Mouse (Mus musculus) heart, embryonic 11.5 days (tissue): ENCODE measurements around the gene Klf12. TPM values are rescaled to one million over a fixed set of nuclear protein-coding genes. Genes with fewer than 3 reads are reported as not detected.

Source experiments
- ATAC-seq: fragments of 200-750 bp; cut with Nextera tagmentation; replicated peaks from 2 replicates; pipeline ENCODE4 v1.8.0; 2017; ENCODE audit warnings: moderate library complexity; ENCODE audit not compliant: insufficient number of reproducible peaks, low FRiP score, low TSS enrichment
- H3K27ac ChIP-seq: fragments of 300-500 bp; sonication (generic); 2 replicates; pipeline ENCODE4 v1.5.1; 2014; ENCODE audit warnings: mild to moderate bottlenecking, low read depth, low read length
- H3K27me3 ChIP-seq: fragments of 300-500 bp; sonication (generic); 2 replicates; pipeline ENCODE4 v1.6.1; 2014; ENCODE audit warnings: mild to moderate bottlenecking, low read length, mixed read lengths; ENCODE audit not compliant: control insufficient read depth, insufficient read depth
- H3K36me3 ChIP-seq: fragments of 300-500 bp; sonication (generic); 2 replicates; pipeline ENCODE4 v1.6.1; 2014; ENCODE audit warnings: mild to moderate bottlenecking, low read length, moderate library complexity, mixed read lengths; ENCODE audit not compliant: control insufficient read depth, insufficient read depth
- H3K4me1 ChIP-seq: fragments of 300-500 bp; sonication (generic); 2 replicates; pipeline ENCODE4 v1.6.1; 2014; ENCODE audit warnings: low read length; ENCODE audit not compliant: control insufficient read depth, insufficient read depth
- H3K4me2 ChIP-seq: fragments of 300-500 bp; sonication (generic); 2 replicates; pipeline ENCODE4 v1.6.1; 2014; ENCODE audit warnings: mild to moderate bottlenecking, moderate library complexity
- H3K4me3 ChIP-seq: fragments of 300-500 bp; sonication (generic); 2 replicates; pipeline ENCODE4 v1.5.1; 2014; ENCODE audit warnings: low read depth, low read length
- H3K9ac ChIP-seq: fragments of 300-500 bp; sonication (generic); 2 replicates; pipeline ENCODE4 v1.6.1; 2014; ENCODE audit warnings: mild to moderate bottlenecking, low read depth, low read length, moderate library complexity
- H3K9me3 ChIP-seq: fragments of 300-500 bp; sonication (generic); replicated peaks from 2 replicates; pipeline ENCODE4 v1.6.1; 2016; ENCODE audit warnings: low read length; ENCODE audit not compliant: control insufficient read depth
- WGBS: fragments of 180-500 bp; shearing (Covaris S2); extraction: QIAGEN DNeasy Blood & Tissue Kit; methylation state at CpG from one replicate; pipeline ENCODE4 v1.1.7; 2014; ENCODE audit not compliant: insufficient replicate concordance; 5-methylcytosine and 5-hydroxymethylcytosine counted together
- polyA plus RNA-seq: library from polyadenylated mRNA; unstranded; fragments of >200 nt; fragmentation: Nextera tagmentation; extraction: Ambion mirVana; gene quantifications from 2 replicates; pipeline ENCODE4 v1.2.1, GENCODE M21; 2014

The Klf12 gene
- polyA plus RNA-seq, 1 experiment from 2014 or later: 7.3 TPM

GRCm38 (mm10) chr14:100206207-100206606 lies 78.3 kb downstream of the Klf12 start:
- Histone ChIP-seq H3K4me1 (peaks cover 4% of the 10 kb centered on the region), H3K27me3 (no peaks in the 10 kb centered on the region), H3K9me3 (no peaks in the 10 kb centered on the region), H3K27ac (no peak overlapping the region), H3K4me3 (no peak overlapping the region), H3K36me3 (no peaks in the 10 kb centered on the region), H3K4me2 (no peak overlapping the region), H3K9ac (no peak overlapping the region)
- 84% methylated on average over 3 of the region's 3 CpGs for WGBS
- no peak for ATAC-seq

- WGBS: 80% methylated on average over 6 of the region's 6 CpGs
- no peak for ATAC-seq
- Histone ChIP-seq H3K9ac (no peak overlapping the region), H3K36me3 (no peaks in the 10 kb centered on the region; the same call in 1 of the 2 replicates), H3K27me3 (no peaks in the 10 kb centered on the region), H3K4me1 (no peaks in the 10 kb centered on the region), H3K4me2 (no peak overlapping the region), H3K27ac (no peak overlapping the region), H3K4me3 (no peak overlapping the region), H3K9me3 (no peaks in the 10 kb centered on the region)
Observed at GRCm38 (mm10) chr14:100200058-100200688, 84.3 kb downstream of the Klf12 start.

- Histone ChIP-seq H3K4me3 (no peak overlapping the region), H3K27ac (no peak overlapping the region), H3K27me3 (no peaks in the 10 kb centered on the region), H3K9me3 (no peaks in the 10 kb centered on the region), H3K4me2 (no peak overlapping the region), H3K36me3 (no peaks in the 10 kb centered on the region; the same call in 1 of the 2 replicates), H3K9ac (no peak overlapping the region), H3K4me1 (no peaks in the 10 kb centered on the region)
- ATAC-seq: no peak
- 93% methylated on average over 4 of the region's 4 CpGs for WGBS
Observed at GRCm38 (mm10) chr14:100198636-100199035, 85.8 kb downstream of the Klf12 start.

GRCm38 (mm10) chr14:100197199-100197598 lies 87.3 kb downstream of the Klf12 start:
- ATAC-seq: no peak
- H3K36me3 ChIP-seq: no peaks in the 10 kb centered on the region; the same call in 1 of the 2 replicates
- H3K27ac ChIP-seq: no peak overlapping the region
- H3K4me2 ChIP-seq: no peak overlapping the region
- H3K4me1 ChIP-seq: no peaks in the 10 kb centered on the region
- WGBS: 87% methylated on average over 8 of the region's 8 CpGs
- H3K4me3 ChIP-seq: no peak overlapping the region
- H3K27me3 ChIP-seq: no peaks in the 10 kb centered on the region
- no peak overlapping the region for H3K9ac ChIP-seq
- no peaks in the 10 kb centered on the region for H3K9me3 ChIP-seq

GRCm38 (mm10) chr14:100189490-100190197 lies 94.8 kb downstream of the Klf12 start:
- WGBS: 73% methylated on average over 11 of the region's 11 CpGs

GRCm38 (mm10) chr14:100187372-100187771 lies 97.1 kb downstream of the Klf12 start:
- H3K9me3 ChIP-seq: no peaks in the 10 kb centered on the region
- no peaks in the 10 kb centered on the region for H3K27me3 ChIP-seq
- no peak overlapping the region for H3K9ac ChIP-seq
- H3K4me3 ChIP-seq: no peak overlapping the region
- no peaks in the 10 kb centered on the region for H3K36me3 ChIP-seq
- 0 out of 2 replicates have a peak, but pooled peaks cover 4% of the 10 kb centered on the region for H3K4me1 ChIP-seq
- H3K27ac ChIP-seq: no peak overlapping the region
- H3K4me2 ChIP-seq: no peak overlapping the region
- 78% methylated on average over 3 of the region's 3 CpGs for WGBS
- ATAC-seq: no peak

More at GRCm38 (mm10) chr14:100189490-100190197, 94.8 kb downstream of the Klf12 start:
- H3K4me3 ChIP-seq: no peak overlapping the region
- ATAC-seq: no peak
- H3K9ac ChIP-seq: no peak overlapping the region
- H3K9me3 ChIP-seq: no peaks in the 10 kb centered on the region
- H3K4me2 ChIP-seq: no peak overlapping the region
- no peaks in the 10 kb centered on the region for H3K36me3 ChIP-seq
- no peak overlapping the region for H3K27ac ChIP-seq
- H3K4me1 ChIP-seq: 0 out of 2 replicates have a peak, but pooled peaks cover 4% of the 10 kb centered on the region
- H3K27me3 ChIP-seq: no peaks in the 10 kb centered on the region

- WGBS: 71% methylated on average over 3 of the region's 3 CpGs
- no peak overlapping the region for H3K27ac ChIP-seq
- no peaks in the 10 kb centered on the region for H3K36me3 ChIP-seq
- no peak overlapping the region for H3K4me2 ChIP-seq
- no peak overlapping the region for H3K4me3 ChIP-seq
- H3K4me1 ChIP-seq: no peaks in the 10 kb centered on the region
- no peak for ATAC-seq
- no peaks in the 10 kb centered on the region for H3K27me3 ChIP-seq
- H3K9me3 ChIP-seq: no peaks in the 10 kb centered on the region
- H3K9ac ChIP-seq: no peak overlapping the region
Observed at GRCm38 (mm10) chr14:100177796-100178195, 106.7 kb downstream of the Klf12 start.

GRCm38 (mm10) chr14:100165075-100165474 lies 119.4 kb downstream of the Klf12 start:
- Histone ChIP-seq H3K36me3 (no peaks in the 10 kb centered on the region), H3K27me3 (no peaks in the 10 kb centered on the region), H3K9me3 (no peaks in the 10 kb centered on the region), H3K27ac (no peak overlapping the region), H3K4me2 (no peak overlapping the region), H3K4me1 (no peaks in the 10 kb centered on the region), H3K9ac (no peak overlapping the region), H3K4me3 (no peak overlapping the region)
- 82% methylated on average over 2 of the region's 2 CpGs for WGBS
- no peak for ATAC-seq

- H3K9ac ChIP-seq: no peak overlapping the region
- H3K27ac ChIP-seq: no peak overlapping the region
- no peak overlapping the region for H3K4me3 ChIP-seq
- ATAC-seq: no peak
- H3K27me3 ChIP-seq: no peaks in the 10 kb centered on the region
- no peak overlapping the region for H3K4me2 ChIP-seq
- H3K9me3 ChIP-seq: no peaks in the 10 kb centered on the region
- H3K36me3 ChIP-seq: no peaks in the 10 kb centered on the region
- H3K4me1 ChIP-seq: no peaks in the 10 kb centered on the region
Observed at GRCm38 (mm10) chr14:100156639-100157038, 127.8 kb downstream of the Klf12 start.
